Mouse (Mus musculus): ENCODE measurements around the gene Edem3. TPM values are rescaled to one million over a fixed set of nuclear protein-coding genes. Genes with fewer than 3 reads are reported as not detected.

The Edem3 gene
- polyA plus RNA-seq, 1 experiment from 2014 or later = 11.1 TPM

- Histone ChIP-seq H3K27ac (replicated peaks) (no peak overlapping the region), H3K4me2 (no peak overlapping the region), H3K9ac (no peak overlapping the region), H3K4me3 (no peak overlapping the region), H3K27me3 (replicated peaks) (no peaks in the 10 kb centered on the region), H3K36me3 (no peaks in the 10 kb centered on the region), H3K9me3 (no peaks in the 10 kb centered on the region), H3K4me1 (peaks cover 25% of the 10 kb centered on the region)
- 67% methylated on average over 4 of the region's 4 CpGs for WGBS
- no peak for ATAC-seq (ENCODE audit: extremely low read depth, insufficient number of reproducible peaks, low FRiP score, low TSS enrichment)
Observed at GRCm38 (mm10) chr1:151752946-151753345, 2.2 kb upstream of the Edem3 start.

DNA sequence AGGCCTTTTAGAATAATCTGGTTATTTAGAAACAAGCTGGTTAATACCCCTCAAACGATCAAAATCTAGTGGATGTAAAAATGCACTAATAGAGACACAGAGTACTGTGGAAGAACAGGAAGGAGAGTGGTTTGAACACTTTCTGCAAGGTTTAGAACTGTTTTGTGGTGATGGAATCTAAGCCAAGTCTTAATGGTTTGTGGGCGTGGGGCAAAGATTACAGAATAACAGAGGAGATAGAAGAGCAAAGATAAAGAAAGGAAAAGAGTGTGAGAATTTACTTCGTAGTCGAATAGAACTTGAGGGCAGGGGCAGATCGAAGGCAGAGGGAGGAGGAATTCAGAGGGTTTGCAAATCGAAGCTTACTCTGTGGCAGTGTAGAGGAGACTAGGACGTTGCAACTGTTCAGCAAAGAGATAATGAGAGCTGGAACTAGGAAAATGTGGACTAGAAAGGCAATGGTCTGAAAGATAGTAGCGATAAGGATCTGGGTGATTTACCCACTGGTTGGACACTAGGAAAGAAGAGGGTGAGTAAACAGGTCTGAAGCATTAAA lies 1.7 kb upstream of the Edem3 start:
- Histone ChIP-seq H3K9me3 (no peaks in the 10 kb centered on the region), H3K9ac (no peak overlapping the region), H3K27ac (replicated peaks) (no peak overlapping the region), H3K4me2 (no peak overlapping the region), H3K4me3 (no peak overlapping the region), H3K27me3 (replicated peaks) (no peaks in the 10 kb centered on the region), H3K4me1 (peaks cover 25% of the 10 kb centered on the region), H3K36me3 (no peaks in the 10 kb centered on the region)
- 66% methylated on average over 8 of the region's 8 CpGs for WGBS
- no peak for ATAC-seq (ENCODE audit: extremely low read depth, insufficient number of reproducible peaks, low FRiP score, low TSS enrichment)

DNA sequence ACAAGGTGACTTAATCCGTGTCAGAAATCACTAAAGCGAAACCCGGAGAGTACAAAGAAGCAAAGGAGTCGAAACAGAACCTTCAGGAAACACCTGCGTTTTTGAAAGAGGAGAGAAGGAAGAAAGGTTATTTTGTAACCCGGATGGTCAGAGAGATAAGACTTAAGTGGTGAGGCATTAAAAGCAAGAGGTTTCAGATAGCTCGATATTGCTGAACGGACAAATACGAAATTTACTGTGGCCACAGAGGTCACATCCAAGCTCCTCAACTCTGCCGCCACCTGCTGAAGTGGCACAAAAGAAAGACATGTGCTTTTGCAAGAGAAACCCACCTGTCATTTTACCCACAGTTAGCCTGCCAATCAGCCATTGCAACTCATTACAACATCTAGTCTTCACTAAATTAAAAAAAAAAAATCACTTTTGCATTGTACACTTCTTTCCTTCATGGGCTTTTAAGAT lies 1.1 kb upstream of the Edem3 start:
- peak overlapping the region; percentile 69 for H3K4me2 ChIP-seq
- peak overlapping the region; percentile 97 for H3K4me3 ChIP-seq
- peak overlapping the region; percentile 80 for H3K9ac ChIP-seq
- ATAC-seq (ENCODE audit: extremely low read depth, insufficient number of reproducible peaks, low FRiP score, low TSS enrichment) = no peak
- no peaks in the 10 kb centered on the region for H3K9me3 ChIP-seq
- no peaks in the 10 kb centered on the region for H3K27me3 ChIP-seq (replicated peaks)
- no peak overlapping the region for H3K27ac ChIP-seq (replicated peaks)
- H3K4me1 ChIP-seq = peaks cover 25% of the 10 kb centered on the region
- 59% methylated on average over 10 of the region's 10 CpGs for WGBS
- no peaks in the 10 kb centered on the region for H3K36me3 ChIP-seq

GRCm38 (mm10) chr1:151755660-151756424 lies 671 bp downstream of the Edem3 start:
- Histone ChIP-seq H3K4me1 (peaks cover 25% of the 10 kb centered on the region), H3K4me2 (peak overlapping the region; percentile 91)
- 3% methylated on average over 36 of the region's 36 CpGs for WGBS

GRCm38 (mm10) chr1:151756425-151756728 lies 1.2 kb downstream of the Edem3 start:
- Histone ChIP-seq H3K36me3 (peaks cover 14% of the 10 kb centered on the region), H3K4me3 (peak overlapping the region; percentile 97), H3K4me1 (peaks cover 25% of the 10 kb centered on the region), H3K27me3 (replicated peaks) (no peaks in the 10 kb centered on the region), H3K9me3 (no peaks in the 10 kb centered on the region), H3K9ac (peak overlapping the region; percentile 89), H3K4me2 (peak overlapping the region; percentile 91), H3K27ac (replicated peaks) (0 out of 2 replicates have a peak overlapping the region, but pooled peaks have one; percentile 77)
- ATAC-seq (ENCODE audit: extremely low read depth, insufficient number of reproducible peaks, low FRiP score, low TSS enrichment) = no peak
- 18% methylated on average over 1 of the region's 1 CpGs for WGBS

More at GRCm38 (mm10) chr1:151755660-151756424, 671 bp downstream of the Edem3 start:
- no peaks in the 10 kb centered on the region for H3K27me3 ChIP-seq (replicated peaks)
- H3K9ac ChIP-seq = peak overlapping the region; percentile 89
- no peaks in the 10 kb centered on the region for H3K9me3 ChIP-seq
- peak overlapping the region; percentile 97 for H3K4me3 ChIP-seq
- ATAC-seq (ENCODE audit: extremely low read depth, insufficient number of reproducible peaks, low FRiP score, low TSS enrichment) = peak; percentile 8; the same call in 1 of the 2 replicates
- peak overlapping the region; percentile 77 for H3K27ac ChIP-seq (replicated peaks)
- peaks cover 9% of the 10 kb centered on the region for H3K36me3 ChIP-seq

DNA sequence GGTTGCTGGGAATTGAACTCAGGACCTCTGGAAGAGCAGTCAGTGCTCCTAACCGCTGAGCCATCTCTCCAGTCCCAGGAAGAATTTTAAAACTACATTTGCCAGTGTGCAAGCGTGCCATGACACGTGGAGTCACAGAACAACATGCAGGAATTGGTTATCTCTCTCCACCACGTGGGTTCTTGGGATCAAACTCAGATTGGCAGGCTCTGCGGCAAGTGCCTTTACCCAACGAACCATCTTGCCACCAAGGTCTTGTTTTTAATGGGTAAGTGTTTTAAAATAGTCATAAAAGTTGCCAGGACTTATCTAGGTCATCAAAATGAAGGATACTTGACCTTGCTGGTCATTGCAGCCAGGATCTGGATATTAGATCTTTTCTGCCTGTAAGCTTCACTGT lies 3.1 kb downstream of the Edem3 start:
- 75% methylated on average over 6 of the region's 6 CpGs for WGBS
- Histone ChIP-seq H3K27ac (replicated peaks) (no peak overlapping the region), H3K4me3 (no peak overlapping the region)

GRCm38 (mm10) chr1:151758991-151759390 lies 3.8 kb downstream of the Edem3 start:
- Histone ChIP-seq H3K27me3 (replicated peaks) (no peaks in the 10 kb centered on the region), H3K36me3 (peaks cover 28% of the 10 kb centered on the region), H3K9me3 (no peaks in the 10 kb centered on the region), H3K4me2 (no peak overlapping the region), H3K4me3 (no peak overlapping the region), H3K4me1 (peaks cover 30% of the 10 kb centered on the region), H3K27ac (replicated peaks) (no peak overlapping the region), H3K9ac (no peak overlapping the region)
- WGBS = 74% methylated on average over 2 of the region's 2 CpGs
- ATAC-seq (ENCODE audit: extremely low read depth, insufficient number of reproducible peaks, low FRiP score, low TSS enrichment) = no peak

More for the DNA sequence above, 3.1 kb downstream of the Edem3 start:
- H3K9me3 ChIP-seq = no peaks in the 10 kb centered on the region
- no peak for ATAC-seq (ENCODE audit: extremely low read depth, insufficient number of reproducible peaks, low FRiP score, low TSS enrichment)
- no peaks in the 10 kb centered on the region for H3K27me3 ChIP-seq (replicated peaks)
- H3K36me3 ChIP-seq = peaks cover 28% of the 10 kb centered on the region
- peaks cover 28% of the 10 kb centered on the region for H3K4me1 ChIP-seq
- H3K4me2 ChIP-seq = no peak overlapping the region
- no peak overlapping the region for H3K9ac ChIP-seq

GRCm38 (mm10) chr1:151764236-151764635 lies 9.1 kb downstream of the Edem3 start:
- no peak overlapping the region for H3K4me3 ChIP-seq
- H3K27me3 ChIP-seq (replicated peaks) = no peaks in the 10 kb centered on the region
- peaks cover 35% of the 10 kb centered on the region for H3K36me3 ChIP-seq
- H3K4me2 ChIP-seq = no peak overlapping the region
- no peaks in the 10 kb centered on the region for H3K9me3 ChIP-seq
- 54% methylated on average over 3 of the region's 3 CpGs for WGBS
- H3K4me1 ChIP-seq = peaks cover 14% of the 10 kb centered on the region
- ATAC-seq (ENCODE audit: extremely low read depth, insufficient number of reproducible peaks, low FRiP score, low TSS enrichment) = no peak
- 0 out of 2 replicates have a peak overlapping the region, but pooled peaks have one; percentile 53 for H3K27ac ChIP-seq (replicated peaks)
- no peak overlapping the region for H3K9ac ChIP-seq

DNA sequence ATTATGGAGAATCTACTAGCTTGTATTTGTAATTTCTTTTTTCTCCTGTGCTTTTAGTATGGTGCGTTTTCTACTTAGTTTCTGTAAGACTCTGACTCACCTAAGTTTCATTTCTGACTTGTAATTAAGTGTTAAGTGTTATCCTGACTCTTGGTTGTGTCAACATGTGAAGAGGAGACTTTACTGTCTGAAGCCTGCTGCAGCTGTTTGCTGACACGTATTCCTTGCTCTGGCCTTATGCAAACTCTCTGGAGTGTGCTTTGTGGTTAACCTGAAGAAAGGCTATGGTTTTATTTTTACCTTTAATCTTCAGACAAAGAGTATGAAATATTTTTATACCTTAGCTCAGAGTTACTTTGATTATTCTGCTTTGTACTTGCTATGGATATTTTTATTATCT lies 11.0 kb downstream of the Edem3 start:
- Histone ChIP-seq H3K27me3 (replicated peaks) (no peaks in the 10 kb centered on the region), H3K4me2 (no peak overlapping the region), H3K4me3 (no peak overlapping the region), H3K27ac (replicated peaks) (no peak overlapping the region), H3K4me1 (peaks cover 14% of the 10 kb centered on the region), H3K9ac (no peak overlapping the region), H3K36me3 (peaks cover 35% of the 10 kb centered on the region), H3K9me3 (no peaks in the 10 kb centered on the region)
- ATAC-seq (ENCODE audit: extremely low read depth, insufficient number of reproducible peaks, low FRiP score, low TSS enrichment) = no peak
- WGBS = 69% methylated on average over 2 of the region's 2 CpGs

GRCm38 (mm10) chr1:151766976-151767654 lies 11.9 kb downstream of the Edem3 start:
- no peak overlapping the region for H3K9ac ChIP-seq
- 79% methylated on average over 3 of the region's 3 CpGs for WGBS
- H3K4me1 ChIP-seq = peaks cover 14% of the 10 kb centered on the region
- H3K27ac ChIP-seq (replicated peaks) = no peak overlapping the region
- H3K27me3 ChIP-seq (replicated peaks) = no peaks in the 10 kb centered on the region
- ATAC-seq (ENCODE audit: extremely low read depth, insufficient number of reproducible peaks, low FRiP score, low TSS enrichment) = no peak
- peaks cover 36% of the 10 kb centered on the region for H3K36me3 ChIP-seq
- H3K9me3 ChIP-seq = no peaks in the 10 kb centered on the region
- no peak overlapping the region for H3K4me3 ChIP-seq
- H3K4me2 ChIP-seq = no peak overlapping the region

- WGBS = 83% methylated on average over 3 of the region's 3 CpGs
Observed at GRCm38 (mm10) chr1:151769200-151769913, 14.2 kb downstream of the Edem3 start.

More at GRCm38 (mm10) chr1:151769200-151769913, 14.2 kb downstream of the Edem3 start:
- no peak for ATAC-seq (ENCODE audit: extremely low read depth, insufficient number of reproducible peaks, low FRiP score, low TSS enrichment)
- H3K27ac ChIP-seq (replicated peaks) = no peak overlapping the region
- peaks cover 42% of the 10 kb centered on the region for H3K36me3 ChIP-seq
- no peaks in the 10 kb centered on the region for H3K27me3 ChIP-seq (replicated peaks)
- H3K4me2 ChIP-seq = no peak overlapping the region
- H3K4me1 ChIP-seq = no peaks in the 10 kb centered on the region
- H3K9me3 ChIP-seq = no peaks in the 10 kb centered on the region
- H3K4me3 ChIP-seq = no peak overlapping the region
- H3K9ac ChIP-seq = no peak overlapping the region
